Mouse (Mus musculus): ENCODE measurements around the gene Smndc1.

Smndc1 gene

GRCm38 (mm10) chr19:53413617-53414380, 23.4 kb upstream of the Smndc1 start:
- in situ Hi-C loops (cut with MboI, MseI): no loop called here

GRCm38 (mm10) chr19:53412149-53412848, 21.9 kb upstream of the Smndc1 start:
- in situ Hi-C loops (cut with MboI, MseI): no loop called here

- in situ Hi-C loops (cut with MboI, MseI): no loop called here
These were observed 19.4 kb upstream of the Smndc1 start for GRCm38 (mm10) chr19:53409663-53410307.

DNA sequence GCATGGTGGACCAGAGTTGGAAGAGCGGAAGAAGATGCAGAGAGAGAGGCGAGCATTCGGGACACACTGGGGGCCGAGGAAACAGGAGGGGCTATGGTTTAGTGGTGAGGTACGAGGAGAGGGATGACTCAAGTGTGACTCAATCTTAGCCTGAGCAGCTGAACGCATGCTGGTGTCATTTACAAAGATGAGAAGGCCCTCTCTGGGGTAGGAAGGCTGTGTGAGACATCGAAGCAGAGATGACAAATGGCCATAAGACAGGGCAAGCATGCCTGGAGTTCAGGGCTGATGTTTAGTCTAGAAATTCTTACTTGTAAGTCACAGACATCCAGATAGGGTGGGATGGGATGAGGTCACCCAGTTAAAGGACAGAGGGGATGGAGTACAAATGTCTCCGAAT, 18.0 kb upstream of the Smndc1 start:
- in situ Hi-C loops (cut with MboI, MseI): no loop called here

DNA sequence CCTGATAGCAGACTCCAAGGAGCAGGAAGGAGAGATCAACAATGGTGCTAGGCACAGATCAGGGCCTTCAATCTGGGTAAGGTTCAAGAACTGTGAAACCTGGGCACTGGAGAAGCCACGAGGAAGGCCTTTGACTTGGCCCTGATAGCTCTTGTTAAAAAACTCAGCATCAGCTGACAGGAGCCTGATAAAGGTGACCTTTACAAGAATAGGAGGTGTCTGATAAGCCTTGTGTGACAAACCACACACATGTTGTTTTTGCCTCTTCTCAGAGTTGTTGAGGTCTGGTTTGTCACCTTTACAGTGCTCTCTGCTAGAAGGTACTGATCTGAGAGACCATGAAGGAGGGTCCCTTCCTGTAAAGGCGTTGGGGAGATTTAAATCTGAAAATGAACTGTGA, 17.0 kb upstream of the Smndc1 start:
- in situ Hi-C loops (cut with MboI, MseI): no loop called here

GRCm38 (mm10) chr19:53405810-53406209, 15.4 kb upstream of the Smndc1 start:
- in situ Hi-C loops (cut with MboI, MseI): no loop called here

- in situ Hi-C loops (cut with MboI, MseI): no loop called here
These were observed 14.5 kb upstream of the Smndc1 start for GRCm38 (mm10) chr19:53404837-53405356.

DNA sequence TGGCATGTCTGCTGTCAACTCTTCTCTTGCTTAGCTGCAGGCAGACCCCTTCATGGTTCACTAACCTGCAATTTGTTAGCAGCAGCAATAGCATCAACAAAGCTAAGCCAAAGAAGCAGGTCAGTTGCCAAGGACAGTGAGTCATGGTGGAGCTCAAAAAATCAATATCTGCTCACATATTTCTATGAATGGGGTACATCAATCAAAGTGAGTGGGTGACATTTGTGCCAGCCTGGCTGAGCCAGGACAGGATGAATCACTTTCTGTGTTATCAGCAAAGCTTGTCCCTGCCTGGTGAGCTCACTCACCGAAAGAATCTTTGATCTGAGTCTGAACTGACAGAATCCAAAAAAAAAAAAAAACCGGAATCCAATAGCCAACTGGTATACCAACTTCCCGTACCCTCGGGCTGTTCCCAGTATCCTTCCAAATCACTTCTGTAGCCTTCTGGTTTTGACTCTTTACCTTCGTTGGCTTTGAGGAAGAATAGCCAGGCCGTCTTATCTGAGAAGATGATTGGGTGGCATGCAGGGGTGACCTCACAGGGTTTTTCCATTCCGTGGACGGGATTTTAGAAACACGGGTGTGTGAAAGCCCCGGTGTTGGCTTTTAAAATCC, 13.9 kb upstream of the Smndc1 start:
- in situ Hi-C loops (cut with MboI, MseI): no loop called here

DNA sequence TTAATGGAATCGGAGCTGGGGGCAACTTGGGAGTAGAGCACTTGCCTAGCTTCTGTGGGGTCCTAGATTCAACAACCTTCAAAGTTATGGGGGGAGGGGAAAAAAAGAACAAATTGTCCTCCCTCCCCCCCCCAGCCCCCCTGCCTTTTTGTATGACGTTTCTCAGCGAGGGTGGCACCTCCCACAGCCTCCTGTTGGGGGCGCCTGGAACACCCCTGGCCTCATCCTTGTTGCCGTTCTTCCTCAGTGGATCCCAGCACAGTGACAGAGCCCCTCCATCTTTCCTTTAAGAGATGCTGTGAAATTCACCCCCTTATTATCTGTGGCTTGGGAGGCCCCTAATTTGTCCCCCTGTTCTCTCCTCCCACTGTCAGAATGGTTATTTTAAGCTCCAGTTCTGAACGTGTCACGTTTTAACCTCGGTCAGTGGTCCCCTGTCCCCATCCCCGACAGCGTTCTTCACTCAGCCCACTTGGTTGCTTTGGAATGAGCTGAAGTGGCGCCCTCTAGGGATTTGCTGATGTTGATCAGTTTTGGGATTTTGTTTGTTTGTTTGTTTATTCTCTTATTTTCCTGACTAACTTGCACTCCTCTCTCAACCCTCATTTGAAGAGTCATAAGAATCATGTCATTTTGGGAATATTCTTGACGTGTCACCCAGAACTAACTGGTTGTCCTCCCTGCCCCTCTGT, 12.5 kb upstream of the Smndc1 start:
- in situ Hi-C loops (cut with MboI, MseI): no loop called here

DNA sequence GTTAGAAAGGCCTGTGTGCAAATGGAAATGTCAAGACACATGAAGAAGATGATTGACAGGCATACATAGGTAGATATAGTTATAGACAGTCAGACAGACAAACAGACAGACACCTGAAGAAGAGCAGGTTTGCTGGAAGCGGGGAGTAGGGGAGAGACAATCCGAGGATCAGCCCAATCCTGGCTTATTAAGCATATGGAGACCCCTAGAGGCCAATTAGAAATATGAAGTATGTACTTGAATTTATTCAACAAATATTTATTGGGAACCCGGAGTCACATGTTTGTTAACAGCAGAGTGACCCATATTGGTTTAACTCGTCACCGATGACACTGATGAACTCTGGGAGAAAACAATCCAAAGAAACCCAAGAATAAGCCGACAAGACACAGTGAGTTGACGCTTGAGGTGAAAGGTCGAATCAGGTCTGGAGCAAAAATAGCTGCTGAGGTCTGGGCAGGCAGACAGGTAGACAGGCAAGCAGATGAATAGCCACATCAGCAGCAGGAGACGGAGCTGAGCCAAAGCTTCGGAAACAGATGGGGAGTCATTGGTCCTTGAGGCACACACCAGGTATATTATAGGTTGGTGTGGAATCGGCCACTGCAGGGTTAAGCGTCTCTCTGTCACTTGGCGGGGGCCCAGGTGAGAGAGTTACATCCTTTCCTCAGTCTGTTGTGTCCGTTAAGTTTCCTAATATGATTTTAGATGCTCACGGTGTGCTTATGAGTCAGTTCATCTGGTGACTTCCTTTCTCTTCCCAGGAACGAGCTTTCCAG, 10.1 kb upstream of the Smndc1 start:
- in situ Hi-C loops (cut with MboI, MseI): no loop called here

GRCm38 (mm10) chr19:53399213-53399612, 8.8 kb upstream of the Smndc1 start:
- in situ Hi-C loops (cut with MboI, MseI): loop anchor here (5.0 kb wide), 1 partner anchor 178 kb away; no protein-coding TSS in a partner anchor

DNA sequence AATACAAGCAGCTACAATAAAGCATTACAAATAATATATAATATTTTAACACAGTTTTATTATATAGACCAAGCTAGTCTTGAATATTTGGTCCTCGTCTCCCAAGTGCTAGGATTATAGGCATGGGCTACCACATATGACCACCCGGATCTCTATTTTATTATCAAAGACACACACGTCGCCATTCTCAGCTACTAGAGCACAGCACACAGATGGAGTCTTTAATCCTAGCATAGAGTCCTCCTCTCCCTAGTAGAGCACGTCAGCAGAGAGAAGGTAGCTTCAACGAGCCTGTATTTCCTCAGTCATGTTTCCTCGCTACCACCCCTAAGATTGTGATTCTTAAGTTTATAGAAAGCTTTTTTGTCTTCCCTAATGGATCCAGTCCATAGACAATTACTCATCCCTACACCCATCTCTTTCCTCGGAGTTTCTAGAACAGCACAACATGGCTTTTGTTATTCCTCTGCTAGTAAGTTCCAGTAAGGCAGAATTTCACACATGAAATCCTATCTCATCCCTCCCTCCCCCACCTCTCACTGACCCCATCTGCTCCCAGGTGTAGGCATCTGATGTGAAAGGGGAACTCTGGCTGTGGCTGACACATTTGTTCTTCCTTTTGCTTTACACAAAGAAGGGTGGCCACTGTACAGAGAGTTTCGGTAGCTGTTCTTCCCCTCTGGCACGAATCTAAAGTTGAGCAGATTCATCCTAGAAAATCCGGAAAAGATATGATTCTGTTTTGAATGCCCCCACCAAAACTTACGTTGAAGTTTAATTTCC, 7.3 kb upstream of the Smndc1 start:
- in situ Hi-C loops (cut with MboI, MseI): loop anchor here (5.0 kb wide), 1 partner anchor 180 kb away; no protein-coding TSS in a partner anchor

DNA sequence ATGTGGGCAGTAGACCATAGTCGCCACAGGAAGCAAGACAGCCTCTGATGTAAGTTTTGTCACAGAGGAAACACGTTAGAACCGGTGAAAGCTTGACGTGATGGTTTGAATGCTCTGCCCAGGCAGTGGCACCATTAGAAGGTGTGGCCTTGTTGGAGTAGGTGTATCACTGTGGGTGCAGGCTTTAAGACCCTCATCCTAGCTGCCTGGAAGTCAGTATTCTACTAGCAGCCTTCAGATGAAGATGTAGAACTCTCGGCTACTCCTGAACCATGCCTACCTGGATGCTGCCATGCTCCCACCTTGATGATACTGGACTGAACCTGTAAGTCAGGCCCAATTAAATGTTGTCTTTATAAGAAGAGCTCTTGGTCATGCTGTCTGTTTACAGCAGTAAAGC, 5.4 kb upstream of the Smndc1 start:
- in situ Hi-C loops (cut with MboI, MseI): loop anchor here (5.0 kb wide), 1 partner anchor 181 kb away; no protein-coding TSS in a partner anchor

GRCm38 (mm10) chr19:53394956-53395355, 4.6 kb upstream of the Smndc1 start:
- in situ Hi-C loops (cut with MboI, MseI): loop anchor here (5.0 kb wide), 2 partner anchors 142 to 182 kb away; no protein-coding TSS in a partner anchor

GRCm38 (mm10) chr19:53394552-53394951, 4.2 kb upstream of the Smndc1 start:
- in situ Hi-C loops (cut with MboI, MseI): loop anchor here (5.0 kb wide), 1 partner anchor 143 kb away; no protein-coding TSS in a partner anchor

GRCm38 (mm10) chr19:53393646-53394045, 3.3 kb upstream of the Smndc1 start:
- in situ Hi-C loops (cut with MboI, MseI): loop anchor here (5.0 kb wide), 1 partner anchor 144 kb away; no protein-coding TSS in a partner anchor

DNA sequence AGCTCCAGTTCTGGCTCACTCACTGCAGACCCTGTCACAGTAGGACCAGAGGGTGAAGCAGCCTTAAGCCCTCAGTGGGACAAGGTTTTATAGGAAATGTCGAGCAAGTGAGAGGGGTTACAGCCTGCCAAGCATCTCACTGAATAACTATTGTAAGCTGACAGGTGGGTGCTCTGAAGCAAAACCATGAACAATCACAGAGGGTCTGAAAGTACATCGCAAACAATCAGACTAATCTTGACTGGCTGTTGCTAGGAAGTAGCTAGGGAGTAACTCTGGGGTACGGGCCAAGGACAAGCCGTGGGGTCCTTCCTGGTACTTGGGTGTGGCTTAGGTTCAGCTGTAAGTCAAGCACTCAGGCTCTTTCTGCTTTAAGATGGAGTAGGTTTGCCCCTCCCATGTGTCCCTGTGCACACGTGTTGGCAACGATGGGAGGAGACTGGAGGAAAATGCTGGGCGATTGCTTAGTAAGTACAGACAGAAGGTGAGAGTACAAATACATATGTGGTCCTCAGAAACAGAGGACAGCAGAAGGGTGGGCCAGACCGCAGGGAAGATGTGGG, 2.5 kb upstream of the Smndc1 start:
- in situ Hi-C loops (cut with MboI, MseI): loop anchor here (5.0 kb wide), 1 partner anchor 144 kb away; no protein-coding TSS in a partner anchor

DNA sequence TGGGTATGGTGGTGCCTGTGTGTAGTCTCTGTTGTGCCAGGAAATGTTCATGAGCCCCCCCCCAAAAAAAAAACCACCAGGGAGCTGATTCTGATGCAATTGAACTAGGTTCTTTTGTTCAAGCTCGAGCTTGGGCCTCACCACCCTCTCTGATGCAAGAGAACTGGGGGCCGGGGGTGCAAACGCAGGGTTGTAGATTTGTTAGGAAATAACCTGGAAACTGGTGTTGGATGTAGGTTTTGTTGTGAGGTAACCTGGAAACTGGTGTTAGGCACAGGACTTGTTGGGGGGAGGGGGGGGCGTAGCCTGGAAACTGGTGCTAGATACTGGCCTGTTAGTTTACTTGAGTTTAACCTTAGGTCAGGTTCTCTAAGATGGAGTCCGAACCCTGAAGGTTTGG, 1.4 kb upstream of the Smndc1 start:
- in situ Hi-C loops (cut with MboI, MseI): loop anchor here (5.0 kb wide), 1 partner anchor 146 kb away; no protein-coding TSS in a partner anchor

- in situ Hi-C loops (cut with MboI, MseI): loop anchor here (5.0 kb wide), 1 partner anchor 146 kb away; no protein-coding TSS in a partner anchor
These were observed 1.0 kb upstream of the Smndc1 start for GRCm38 (mm10) chr19:53391386-53391785.

Measured in T-helper 2 cell (primary cell).